Mouse (Mus musculus): ENCODE data around the gene Ptgis.

Gene Ptgis

GRCm38 (mm10) chr2:167263040-167263810 lies 22.8 kb upstream of the Ptgis start:
- peak; percentile 69 to 80 for DNase-seq (ENCODE audit: low spot score in 2 of 2)

GRCm38 (mm10) chr2:167262433-167262832 lies 22.0 kb upstream of the Ptgis start:
- DNase-seq (ENCODE audit: low spot score in 2 of 2) = no peak

GRCm38 (mm10) chr2:167261106-167261505 lies 20.7 kb upstream of the Ptgis start:
- no peak for DNase-seq (ENCODE audit: low spot score in 2 of 2)

- no peak for DNase-seq (ENCODE audit: low spot score in 2 of 2)
These were observed 17.4 kb upstream of the Ptgis start for GRCm38 (mm10) chr2:167257790-167258189.

GRCm38 (mm10) chr2:167254808-167255207 lies 14.4 kb upstream of the Ptgis start:
- no peak for DNase-seq (ENCODE audit: low spot score in 2 of 2)

- peak; percentile 87 to 88 for DNase-seq (ENCODE audit: low spot score in 2 of 2)
These were observed 13.8 kb upstream of the Ptgis start for GRCm38 (mm10) chr2:167254185-167254584.

GRCm38 (mm10) chr2:167253476-167253875 lies 13.1 kb upstream of the Ptgis start:
- DNase-seq (ENCODE audit: low spot score in 2 of 2) = no peak

- DNase-seq (ENCODE audit: low spot score in 2 of 2) = no peak
These were observed 11.8 kb upstream of the Ptgis start for GRCm38 (mm10) chr2:167252057-167252687.

GRCm38 (mm10) chr2:167250736-167251337 lies 10.4 kb upstream of the Ptgis start:
- DNase-seq (ENCODE audit: low spot score in 2 of 2) = no peak

GRCm38 (mm10) chr2:167250003-167250735 lies 9.8 kb upstream of the Ptgis start:
- no peak for DNase-seq (ENCODE audit: low spot score in 2 of 2)

GRCm38 (mm10) chr2:167249591-167249990 lies 9.2 kb upstream of the Ptgis start:
- peak; percentile 68 to 80 for DNase-seq (ENCODE audit: low spot score in 2 of 2)

GRCm38 (mm10) chr2:167247823-167248222 lies 7.4 kb upstream of the Ptgis start:
- DNase-seq (ENCODE audit: low spot score in 2 of 2) = no peak

- DNase-seq (ENCODE audit: low spot score in 2 of 2) = no peak
These were observed 6.3 kb upstream of the Ptgis start for GRCm38 (mm10) chr2:167246704-167247103.

- no peak for DNase-seq (ENCODE audit: low spot score in 2 of 2)
These were observed 4.5 kb upstream of the Ptgis start for GRCm38 (mm10) chr2:167244892-167245291.

- DNase-seq (ENCODE audit: low spot score in 2 of 2) = no peak
These were observed 3.6 kb upstream of the Ptgis start for GRCm38 (mm10) chr2:167243831-167244563.

GRCm38 (mm10) chr2:167239262-167239661 lies 1.1 kb downstream of the Ptgis start:
- no peak for DNase-seq (ENCODE audit: low spot score in 2 of 2)

GRCm38 (mm10) chr2:167237224-167237623 lies 3.2 kb downstream of the Ptgis start:
- DNase-seq (ENCODE audit: low spot score in 2 of 2) = no peak

GRCm38 (mm10) chr2:167236174-167236573 lies 4.2 kb downstream of the Ptgis start:
- no peak for DNase-seq (ENCODE audit: low spot score in 2 of 2)

- peak; percentile 88 to 90 for DNase-seq (ENCODE audit: low spot score in 2 of 2)
These were observed 4.9 kb downstream of the Ptgis start for GRCm38 (mm10) chr2:167235338-167236018.

GRCm38 (mm10) chr2:167233771-167234170 lies 6.6 kb downstream of the Ptgis start:
- no peak for DNase-seq (ENCODE audit: low spot score in 2 of 2)

GRCm38 (mm10) chr2:167233009-167233335 lies 7.4 kb downstream of the Ptgis start:
- DNase-seq (ENCODE audit: low spot score in 2 of 2) = no peak

Data from heart, adult 9 months (tissue).